Mouse (Mus musculus): ENCODE data around the gene Rps28. TPM values are rescaled to one million over a fixed set of nuclear protein-coding genes. Genes with fewer than 3 reads are reported as not detected.
A peak's percentile ranks its signal among the peaks of the same experiment; 100 is the strongest.

Rps28 gene
- total RNA-seq, 4 experiments from 2014 or later, result 691 to 822 (median 750) TPM

- peak; percentile 55 for DNase-seq (ENCODE audit: low spot score)
Observed at GRCm38 (mm10) chr17:33812475-33812874, 11.9 kb downstream of the Rps28 start.

GRCm38 (mm10) chr17:33811142-33811516, 13.2 kb downstream of the Rps28 start:
- no peak for DNase-seq (ENCODE audit: low spot score)

GRCm38 (mm10) chr17:33810334-33811141, 13.8 kb downstream of the Rps28 start, which contains the start of gene Kank3:
Gene Kank3 (plus strand): TSS chr17:33810519.
- DNase-seq (ENCODE audit: low spot score), result peak; percentile 97

- no peak for DNase-seq (ENCODE audit: low spot score)
Observed at GRCm38 (mm10) chr17:33808192-33808591, 16.2 kb downstream of the Rps28 start.

- no peak for DNase-seq (ENCODE audit: low spot score)
Observed at GRCm38 (mm10) chr17:33807181-33807888, 17.0 kb downstream of the Rps28 start.

GRCm38 (mm10) chr17:33804745-33805144, 19.6 kb downstream of the Rps28 start:
- no peak for DNase-seq (ENCODE audit: low spot score)

GRCm38 (mm10) chr17:33804205-33804604, 20.2 kb downstream of the Rps28 start:
- no peak for DNase-seq (ENCODE audit: low spot score)

- no peak for DNase-seq (ENCODE audit: low spot score)
Observed at GRCm38 (mm10) chr17:33802221-33802620, 22.1 kb downstream of the Rps28 start.

GRCm38 (mm10) chr17:33799277-33799676, 25.1 kb downstream of the Rps28 start:
- no peak for DNase-seq (ENCODE audit: low spot score)

- DNase-seq (ENCODE audit: low spot score), result no peak
Observed at GRCm38 (mm10) chr17:33798306-33798705, 26.1 kb downstream of the Rps28 start.

GRCm38 (mm10) chr17:33788732-33789131, 35.6 kb downstream of the Rps28 start:
- DNase-seq (ENCODE audit: low spot score), result no peak

GRCm38 (mm10) chr17:33786375-33786774, 38.0 kb downstream of the Rps28 start:
- no peak for DNase-seq (ENCODE audit: low spot score)

GRCm38 (mm10) chr17:33784939-33785338, 39.4 kb downstream of the Rps28 start:
- DNase-seq (ENCODE audit: low spot score), result no peak

GRCm38 (mm10) chr17:33783408-33783807, 41.0 kb downstream of the Rps28 start:
- peak; percentile 76 for DNase-seq (ENCODE audit: low spot score)

- no peak for DNase-seq (ENCODE audit: low spot score)
Observed at GRCm38 (mm10) chr17:33782067-33782466, 42.3 kb downstream of the Rps28 start.

GRCm38 (mm10) chr17:33781124-33781977, 43.0 kb downstream of the Rps28 start, which contains the start of gene Angptl4:
Gene Angptl4 (minus strand): TSS chr17:33781830.
- peak; percentile 81 for DNase-seq (ENCODE audit: low spot score)

- DNase-seq (ENCODE audit: low spot score), result no peak
Observed at GRCm38 (mm10) chr17:33780431-33780830, 43.9 kb downstream of the Rps28 start.

GRCm38 (mm10) chr17:33779967-33780295, 44.4 kb downstream of the Rps28 start:
- no peak for DNase-seq (ENCODE audit: low spot score)

GRCm38 (mm10) chr17:33779271-33779966, 44.9 kb downstream of the Rps28 start:
- DNase-seq (ENCODE audit: low spot score), result peak; percentile 97

- no peak for DNase-seq (ENCODE audit: low spot score)
Observed at GRCm38 (mm10) chr17:33775287-33775686, 49.1 kb downstream of the Rps28 start.

- DNase-seq (ENCODE audit: low spot score), result no peak
Observed at GRCm38 (mm10) chr17:33774573-33775155, 49.7 kb downstream of the Rps28 start.
